Mouse (Mus musculus): ENCODE results near the gene Otp.

The Otp gene

DNA sequence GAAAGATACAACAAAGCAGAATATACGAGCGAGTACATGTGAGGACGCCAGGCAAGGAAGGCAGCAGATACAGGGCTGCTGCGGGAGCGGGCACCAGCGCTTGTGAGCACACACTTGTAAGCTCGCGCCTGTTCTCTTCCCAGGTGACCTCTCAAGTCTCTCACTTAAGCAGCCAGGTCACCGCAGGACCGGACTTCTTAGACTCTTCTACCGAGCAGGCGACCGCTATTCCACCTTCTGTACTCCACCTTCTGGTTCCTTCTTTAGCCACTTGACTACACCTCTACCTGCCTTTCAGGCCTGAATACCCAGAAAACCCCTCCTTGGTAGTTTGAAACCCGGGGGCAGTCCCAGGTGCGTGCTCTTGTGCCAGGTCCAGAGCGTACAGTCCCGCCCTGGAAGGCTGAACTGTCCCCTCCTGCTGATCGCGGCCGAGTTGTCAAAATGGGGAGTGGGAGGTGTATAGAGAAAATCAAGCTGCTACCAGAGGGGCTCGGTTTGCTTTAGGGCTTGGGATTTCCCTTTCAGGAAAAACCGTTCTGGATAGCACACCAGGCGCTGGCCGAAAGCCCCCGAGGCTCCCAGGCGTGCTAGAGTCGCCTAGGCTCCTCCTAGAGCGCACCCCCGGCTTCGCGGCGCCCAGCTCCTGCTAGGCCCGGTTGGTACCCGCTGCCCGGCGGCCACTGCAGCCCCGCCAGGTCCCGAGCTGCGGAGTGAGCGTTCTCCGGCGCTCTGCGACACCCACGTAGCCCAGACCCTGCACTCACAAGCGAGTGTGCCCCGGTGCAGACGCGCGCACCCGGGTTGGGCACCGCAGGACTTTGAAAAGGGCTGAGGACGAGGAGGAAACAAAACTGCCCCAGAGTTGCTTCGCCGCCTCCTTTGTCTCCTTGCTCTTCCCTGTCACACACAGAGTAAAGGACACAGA, 2.0 kb upstream of the Otp start:
- no peak for DNase-seq (ENCODE audit: low read depth, low spot score)

DNA sequence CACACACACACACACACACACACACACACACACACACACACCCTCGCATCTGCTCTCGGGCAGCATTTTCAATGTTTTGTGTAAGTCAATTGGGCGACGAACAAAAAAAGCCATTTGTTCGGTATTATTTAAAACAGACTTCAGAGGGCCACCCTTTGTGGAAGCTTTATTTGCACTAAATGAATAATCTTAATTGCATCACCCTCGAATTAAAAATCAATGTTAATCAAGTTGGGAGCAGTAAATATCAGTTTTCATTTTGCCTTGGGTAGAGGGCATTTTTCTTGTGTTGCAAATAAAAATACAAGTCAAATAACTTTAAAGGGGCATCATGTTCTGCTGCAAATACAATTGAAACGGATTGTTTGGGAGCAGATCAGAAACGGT, 1.4 kb upstream of the Otp start:
- no peak for DNase-seq (ENCODE audit: low read depth, low spot score)

DNA sequence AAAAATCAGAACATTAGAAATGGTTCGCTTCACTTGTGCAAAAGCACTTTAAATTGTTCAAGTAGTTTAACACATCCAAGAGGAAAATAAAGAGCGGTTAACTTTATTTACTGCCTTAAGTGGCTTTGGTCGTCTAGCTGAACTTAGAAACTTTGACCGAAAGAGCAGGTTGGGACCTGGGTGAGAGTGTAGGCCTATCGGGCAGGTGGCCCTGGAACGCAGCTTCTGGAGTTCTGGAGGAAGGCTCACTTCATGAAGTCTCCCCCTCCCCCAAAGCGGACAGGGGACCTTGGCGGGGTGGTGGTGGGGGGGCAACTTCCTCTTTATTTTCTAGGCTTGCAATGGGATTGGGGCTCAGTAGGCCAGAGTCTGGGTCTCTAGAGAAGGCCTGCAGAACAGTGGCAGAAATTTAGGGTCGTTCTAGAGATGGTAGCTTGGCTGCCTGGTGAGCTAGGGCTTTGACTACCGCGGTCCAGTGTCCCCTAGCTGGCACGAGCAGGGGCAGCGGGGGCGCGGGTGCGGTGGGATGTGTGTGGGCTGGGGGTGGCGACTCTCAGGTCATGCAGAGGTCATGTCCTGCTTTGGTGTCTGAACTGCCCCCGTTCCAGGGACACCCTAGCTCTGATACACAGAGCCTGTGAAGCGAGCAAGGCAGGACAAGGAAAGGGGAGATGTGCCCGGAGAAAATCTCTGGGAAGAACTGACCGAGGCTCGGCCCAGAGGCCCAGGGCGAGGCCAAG, 576 bp upstream of the Otp start:
- DNase-seq (ENCODE audit: low read depth, low spot score): no peak

DNA sequence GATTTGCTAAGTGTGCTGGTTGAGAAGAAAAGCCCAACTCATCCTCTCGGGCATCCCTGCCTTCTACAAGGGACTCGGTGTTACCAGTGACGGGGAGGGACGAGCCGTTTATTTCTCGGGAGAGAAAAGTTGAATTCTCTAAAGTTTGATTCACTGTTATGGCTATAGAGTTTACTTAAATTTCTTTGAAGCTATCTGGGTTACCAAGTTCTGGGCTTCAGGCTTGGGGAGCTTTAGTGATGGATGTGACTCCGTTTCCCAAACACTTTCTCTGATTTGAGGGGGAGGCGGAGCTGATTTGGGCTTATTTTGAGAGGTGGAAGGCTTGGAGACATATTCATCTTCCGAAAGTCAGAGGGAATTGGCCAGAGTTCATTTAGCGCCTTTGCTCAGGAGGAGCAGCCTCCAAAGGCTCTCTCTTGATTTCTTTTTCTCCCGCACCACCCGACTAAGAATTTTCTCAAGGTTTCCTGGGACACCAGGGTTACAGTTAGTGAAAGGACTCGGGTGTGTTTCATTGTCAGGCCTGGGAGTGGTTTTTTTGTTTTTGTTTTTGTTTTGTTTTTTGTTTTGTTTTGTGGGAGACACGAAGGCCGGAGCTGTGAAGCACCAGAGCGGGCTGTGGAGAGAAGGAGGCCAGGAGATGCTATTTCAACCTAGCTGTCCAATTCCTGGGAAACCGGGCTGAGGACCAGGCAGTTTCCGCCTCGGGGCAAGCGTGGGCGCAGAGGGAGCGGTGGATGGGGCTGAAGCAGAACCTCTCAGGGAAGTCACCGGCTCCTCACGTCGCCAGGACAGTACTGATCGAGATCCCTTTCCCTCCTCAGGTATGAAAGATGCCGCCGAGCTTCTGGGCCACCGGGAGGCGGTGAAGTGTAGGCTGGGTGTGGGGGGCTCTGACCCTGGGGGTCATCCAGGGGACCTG, 1.1 kb downstream of the Otp start:
- DNase-seq (ENCODE audit: low read depth, low spot score): no peak

DNA sequence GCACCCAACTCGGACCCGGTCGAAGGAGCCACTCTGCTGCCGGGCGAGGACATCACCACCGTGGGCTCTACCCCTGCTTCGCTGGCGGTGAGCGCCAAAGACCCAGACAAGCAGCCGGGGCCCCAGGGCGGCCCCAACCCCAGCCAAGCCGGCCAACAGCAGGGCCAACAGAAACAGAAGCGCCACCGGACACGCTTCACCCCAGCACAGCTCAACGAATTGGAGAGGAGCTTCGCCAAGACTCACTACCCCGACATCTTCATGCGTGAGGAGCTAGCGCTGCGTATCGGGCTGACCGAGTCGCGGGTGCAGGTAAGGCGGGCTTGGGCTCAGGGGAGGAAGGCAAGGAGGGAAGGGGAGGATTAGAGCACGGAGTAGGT, 1.8 kb downstream of the Otp start:
- DNase-seq (ENCODE audit: low read depth, low spot score): no peak

DNA sequence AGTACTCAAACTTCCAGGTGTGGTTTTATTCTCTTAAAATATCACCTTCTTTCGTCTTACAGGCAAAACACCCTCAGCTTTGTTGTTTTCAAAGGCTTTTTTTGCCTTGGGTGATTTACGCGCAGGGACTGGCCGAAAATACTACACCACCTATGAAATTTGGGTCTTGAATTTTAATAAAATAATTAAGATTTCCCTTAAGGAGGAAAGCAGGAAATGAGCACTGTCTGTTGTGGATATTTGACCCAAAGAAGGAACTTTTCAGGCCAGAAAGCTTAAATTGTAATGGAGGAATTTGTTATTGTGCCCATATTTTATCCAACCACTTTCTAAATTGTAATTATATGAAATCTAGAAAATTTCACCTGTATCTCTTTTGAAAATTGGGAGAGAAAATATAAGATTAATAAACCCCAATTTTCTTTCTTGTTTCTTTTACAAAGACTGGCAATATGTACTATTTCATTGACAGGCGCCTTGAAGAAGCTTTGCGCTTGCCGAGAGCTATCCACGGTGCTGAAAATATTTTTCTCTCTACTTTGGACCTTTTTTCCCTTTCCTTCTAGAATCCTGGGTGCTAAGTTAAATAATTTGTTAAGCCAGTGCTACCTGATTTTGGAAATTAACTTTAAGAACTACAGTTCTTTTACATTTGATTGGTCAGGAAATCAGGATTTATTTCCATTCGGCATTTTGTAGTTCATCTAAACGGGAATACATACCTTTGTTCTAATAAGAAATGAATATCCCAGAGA, 2.8 kb downstream of the Otp start:
- no peak for DNase-seq (ENCODE audit: low read depth, low spot score)

DNA sequence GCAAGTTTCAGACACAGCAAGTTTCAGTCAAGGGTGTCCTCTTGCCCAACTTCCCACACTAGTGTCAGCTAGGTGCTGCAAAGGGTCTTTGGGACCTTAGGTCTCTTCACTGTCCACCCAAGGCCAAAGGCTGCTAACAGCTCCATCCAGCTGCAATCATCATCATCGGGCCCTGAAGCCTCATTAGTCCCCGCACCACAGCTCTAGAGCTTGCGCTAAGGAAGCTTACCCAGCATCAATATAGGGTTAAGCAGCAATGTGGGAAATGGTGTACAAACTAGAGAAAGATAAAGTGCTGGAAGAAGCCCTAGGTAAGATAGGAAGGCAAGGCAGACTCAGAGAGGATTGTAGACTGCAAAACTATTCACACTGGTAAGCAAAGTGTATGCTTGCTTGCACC, 5.8 kb downstream of the Otp start:
- no peak for DNase-seq (ENCODE audit: low read depth, low spot score)

DNA sequence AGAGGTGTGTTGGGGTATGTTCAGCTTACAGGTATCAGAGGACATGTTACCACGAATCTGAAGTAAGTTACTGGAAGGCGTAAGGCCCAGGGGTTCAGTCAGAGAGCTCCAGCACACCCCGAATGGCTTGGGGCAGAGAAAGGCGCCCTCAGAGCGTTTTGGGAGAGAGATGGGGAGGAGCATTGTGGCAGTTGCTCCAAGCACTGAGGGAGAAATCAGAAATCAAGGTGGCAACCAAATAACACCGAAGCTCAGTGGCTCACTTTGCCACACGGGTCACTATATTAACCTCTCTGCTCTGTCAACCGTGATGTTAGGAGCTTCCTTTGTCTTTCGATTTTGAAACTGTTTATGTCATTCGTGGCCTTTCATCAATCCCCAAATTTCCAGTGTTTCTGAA, 6.8 kb downstream of the Otp start:
- DNase-seq (ENCODE audit: low read depth, low spot score): no peak

DNA sequence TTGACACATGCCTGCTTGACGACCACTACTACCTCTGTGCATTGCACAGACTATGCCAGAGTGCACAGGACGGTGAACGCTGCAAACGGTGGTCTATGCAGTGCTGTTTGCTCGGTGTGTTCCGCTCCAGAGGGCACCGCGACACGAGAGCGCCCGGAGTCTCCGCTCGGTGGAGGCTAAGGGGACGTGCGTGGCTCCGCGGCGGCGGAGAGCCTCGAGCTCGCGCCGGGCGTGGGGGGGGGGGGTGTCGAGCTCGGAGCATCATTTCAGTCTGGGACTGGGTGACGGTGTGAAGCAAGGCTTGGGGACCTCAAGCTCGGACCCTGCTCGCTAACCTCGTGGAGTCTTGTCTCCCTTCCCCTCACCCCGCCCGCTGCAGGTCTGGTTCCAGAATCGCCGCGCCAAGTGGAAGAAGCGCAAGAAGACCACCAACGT, 7.3 kb downstream of the Otp start:
- no peak for DNase-seq (ENCODE audit: low read depth, low spot score)

DNA sequence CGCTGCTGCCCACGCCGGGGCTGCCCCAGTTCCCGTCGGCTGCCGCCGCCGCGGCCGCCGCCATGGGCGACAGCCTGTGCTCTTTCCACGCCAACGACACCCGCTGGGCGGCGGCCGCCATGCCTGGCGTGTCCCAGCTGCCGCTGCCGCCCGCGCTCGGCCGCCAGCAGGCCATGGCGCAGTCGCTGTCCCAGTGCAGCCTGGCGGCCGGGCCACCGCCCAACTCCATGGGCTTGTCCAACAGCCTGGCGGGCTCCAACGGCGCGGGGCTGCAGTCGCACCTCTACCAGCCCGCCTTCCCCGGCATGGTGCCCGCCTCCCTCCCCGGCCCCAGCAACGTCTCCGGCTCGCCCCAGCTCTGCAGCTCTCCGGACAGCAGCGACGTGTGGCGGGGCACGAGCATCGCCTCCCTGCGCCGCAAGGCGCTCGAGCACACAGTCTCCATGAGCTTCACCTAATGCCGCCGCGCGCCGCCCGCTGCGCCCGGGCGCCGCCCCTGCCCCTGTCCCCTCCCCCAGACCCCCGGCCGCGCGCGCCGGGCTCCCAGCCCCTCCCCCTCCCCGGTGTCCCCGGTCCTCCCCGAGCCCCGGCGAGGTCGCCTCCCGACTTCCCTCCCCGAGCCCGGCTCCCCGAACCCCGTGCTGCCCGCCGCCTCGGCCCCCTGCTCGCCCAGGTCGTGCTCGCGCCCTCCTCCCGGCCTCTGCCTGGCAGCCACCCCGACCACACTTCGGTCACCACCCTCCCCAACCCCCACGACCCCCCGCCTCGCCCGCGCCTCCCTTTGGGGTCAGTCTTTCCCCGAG, 8.0 kb downstream of the Otp start:
- no peak for DNase-seq (ENCODE audit: low read depth, low spot score)

DNA sequence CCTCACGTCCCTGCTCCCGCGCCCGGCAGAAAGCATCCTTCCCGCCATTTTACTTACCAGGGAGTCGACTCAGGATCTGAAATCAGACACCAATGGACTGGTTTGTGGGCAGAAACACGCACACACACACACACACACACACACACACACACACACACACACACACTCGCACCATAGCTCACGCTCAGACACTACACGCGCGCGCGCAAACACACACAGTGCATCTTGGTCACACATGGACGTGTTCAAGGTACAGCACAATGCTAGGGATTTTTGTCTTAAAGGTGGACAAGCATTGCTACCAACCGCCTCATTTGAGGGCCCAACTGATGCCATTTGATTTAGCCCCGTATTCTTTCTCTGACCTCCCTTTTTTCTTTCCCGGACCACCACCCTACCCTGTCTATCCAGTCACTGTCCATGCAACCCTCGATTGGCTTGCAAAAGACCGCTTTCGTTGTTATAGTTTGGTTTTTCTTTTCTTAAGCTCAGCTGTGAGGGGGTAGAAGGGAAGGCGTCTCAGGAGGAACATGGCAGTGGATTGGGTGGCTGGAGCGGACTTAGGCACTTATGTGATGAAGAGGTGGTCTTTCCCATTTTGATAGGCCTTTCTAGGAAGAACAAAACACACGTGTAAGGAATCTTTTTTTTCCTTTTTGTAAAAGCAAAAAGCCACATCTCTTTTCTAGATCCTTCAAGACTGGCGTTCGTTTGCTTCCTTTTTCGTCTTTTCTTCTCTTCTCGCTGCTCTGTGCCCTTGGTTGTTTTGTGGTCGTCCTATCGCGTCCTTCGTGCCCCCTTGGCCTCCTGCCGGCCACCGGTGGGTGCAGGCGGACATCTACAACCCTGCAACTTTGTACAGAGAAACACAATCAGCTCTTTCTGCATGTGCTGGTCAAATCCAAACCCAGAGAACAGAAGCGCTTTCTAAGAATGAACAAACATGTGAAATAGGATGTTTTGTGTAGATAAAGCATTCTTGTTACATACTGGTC, 8.9 kb downstream of the Otp start:
- DNase-seq (ENCODE audit: low read depth, low spot score): no peak

DNA sequence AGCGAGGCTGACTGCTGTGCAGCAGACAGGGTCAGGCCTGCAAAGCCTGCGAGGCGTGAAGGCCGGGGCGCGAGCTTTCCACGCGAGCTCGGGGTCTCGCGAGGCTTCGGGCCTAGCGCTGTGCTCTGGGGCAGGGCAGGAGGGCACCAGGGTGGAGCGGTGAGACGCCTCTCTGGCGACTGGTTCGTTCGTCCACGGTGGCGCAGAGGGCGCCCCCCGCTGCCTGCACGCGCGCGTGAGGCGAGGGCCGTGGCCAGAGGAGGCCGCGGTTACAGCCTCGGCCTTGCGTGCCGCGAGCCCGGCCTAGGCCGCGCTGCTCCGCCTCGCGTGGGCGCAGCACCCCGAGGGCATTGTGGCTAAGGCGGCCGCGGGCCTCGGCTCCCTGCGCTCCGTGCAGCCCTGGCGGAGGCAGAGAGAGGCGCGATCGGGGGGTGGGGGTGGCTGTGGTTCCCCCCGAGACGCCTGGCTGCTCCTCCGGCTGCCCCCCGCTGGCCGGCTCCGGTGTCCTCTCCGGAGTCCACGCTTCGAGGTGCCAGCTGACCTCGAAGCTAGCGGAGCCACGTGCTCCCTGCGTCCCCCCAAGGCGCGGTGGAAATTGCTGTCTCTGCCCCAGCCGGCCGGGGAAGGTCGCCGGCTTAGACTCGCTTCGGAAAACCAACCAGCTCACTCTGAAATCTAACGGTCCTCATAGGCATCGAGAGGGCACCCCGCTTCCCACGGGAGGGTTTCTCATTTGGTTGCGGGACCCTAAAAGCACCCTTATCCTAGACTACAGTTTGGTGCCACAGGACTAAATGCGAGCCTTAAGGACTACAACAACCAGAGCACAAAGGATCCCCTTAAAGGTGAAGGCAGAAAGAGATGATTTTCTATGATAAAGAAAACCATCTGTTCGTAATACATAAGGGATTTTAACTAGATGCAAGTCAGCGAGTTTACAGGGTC, 10.2 kb downstream of the Otp start:
- DNase-seq (ENCODE audit: low read depth, low spot score): no peak

DNA sequence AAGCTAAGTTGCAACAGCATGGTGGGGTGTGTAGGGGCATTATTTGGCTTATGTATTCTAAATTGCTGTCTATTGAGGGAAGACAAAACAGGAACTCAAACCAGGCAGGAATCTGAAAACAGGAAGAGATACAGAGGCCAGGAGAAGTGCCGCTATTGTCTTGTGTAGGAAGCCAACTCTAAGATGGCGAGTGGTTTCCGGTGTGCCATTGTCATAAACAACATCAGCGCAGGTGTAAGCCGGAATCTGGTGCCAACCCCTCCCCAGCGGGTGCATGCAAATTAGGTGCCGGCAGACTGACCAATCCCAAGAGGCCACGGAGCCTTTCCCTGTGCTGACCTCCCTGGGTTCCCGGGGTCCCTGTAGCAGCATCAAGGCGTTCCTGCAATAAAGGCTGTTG, 32.4 kb downstream of the Otp start:
- DNase-seq (ENCODE audit: low read depth, low spot score): no peak

DNA sequence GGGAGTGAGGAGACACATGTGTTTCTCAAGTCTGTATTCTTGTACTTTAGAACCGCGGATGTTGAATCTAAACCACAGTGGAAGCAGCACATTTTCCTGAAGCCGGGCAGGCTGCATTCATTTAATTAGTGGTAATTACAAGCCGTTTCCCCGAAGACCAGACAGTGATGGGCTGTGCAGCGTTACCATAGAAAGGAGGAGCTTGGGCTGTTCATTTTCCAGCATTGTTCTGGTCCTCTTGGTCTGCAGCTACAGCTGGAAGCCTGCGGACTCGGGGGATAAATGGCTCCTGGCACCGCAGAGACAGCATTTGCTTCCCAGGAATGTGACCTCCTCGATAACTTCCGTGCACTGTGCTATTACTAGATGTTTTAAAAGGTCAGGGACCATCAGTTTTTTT, 37.6 kb downstream of the Otp start:
- no peak for DNase-seq (ENCODE audit: low read depth, low spot score)

DNA sequence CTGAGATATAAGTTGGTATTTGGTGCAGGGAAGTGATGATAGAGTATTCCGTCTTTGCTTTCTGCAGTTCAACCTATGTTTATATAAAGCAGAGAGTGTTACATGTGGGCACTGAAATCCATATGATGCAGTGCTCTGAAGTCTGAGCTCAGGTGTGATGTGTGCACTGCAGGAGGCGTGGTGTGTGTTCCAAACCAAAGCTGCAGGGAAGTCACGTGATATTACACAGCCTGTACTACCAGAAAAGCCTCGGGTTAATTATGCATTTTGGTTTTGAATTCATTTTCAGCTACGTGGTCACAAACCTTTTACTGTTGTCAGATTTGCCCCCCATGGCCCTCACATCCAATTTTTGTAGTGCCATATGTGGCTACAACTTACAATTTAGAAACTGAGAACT, 40.3 kb downstream of the Otp start:
- DNase-seq (ENCODE audit: low read depth, low spot score): no peak

DNA sequence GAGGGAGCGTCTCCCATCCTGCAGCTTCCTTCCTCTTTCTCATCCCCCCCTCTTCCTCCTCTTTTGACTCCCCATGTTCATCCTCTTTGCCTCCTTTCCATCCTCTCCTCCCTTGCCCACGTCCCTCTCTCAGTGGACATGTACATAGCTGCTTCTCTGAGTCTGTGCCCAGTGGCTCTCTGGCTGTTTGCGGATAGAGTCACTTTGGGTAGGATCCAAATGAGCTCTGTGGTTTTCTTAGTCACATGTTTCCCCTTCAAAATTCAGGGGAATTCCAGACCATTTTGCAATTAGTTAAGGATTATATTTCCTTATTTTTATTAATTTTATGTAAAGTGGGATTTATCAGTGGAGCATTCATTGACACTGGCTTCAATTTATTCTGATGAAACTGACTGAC, 52.7 kb downstream of the Otp start:
- no peak for DNase-seq (ENCODE audit: low read depth, low spot score)
